Mouse (Mus musculus) adrenal gland, adult 8-10 months (tissue): ENCODE data around the gene Gm6040. TPM values are rescaled to one million over a fixed set of nuclear protein-coding genes. Genes with fewer than 3 reads are reported as not detected.

ENCODE experiments used
- DNase-seq: peaks from one replicate; pipeline ENCODE4 v3.0.0; 2022
- total RNA-seq, 4 experiments: library from RNA; stranded (reverse); gene quantifications; 2 replicates each; pipeline ENCODE4 v1.2.4; 2022

Gene Gm6040
- not detected for total RNA-seq

DNA sequence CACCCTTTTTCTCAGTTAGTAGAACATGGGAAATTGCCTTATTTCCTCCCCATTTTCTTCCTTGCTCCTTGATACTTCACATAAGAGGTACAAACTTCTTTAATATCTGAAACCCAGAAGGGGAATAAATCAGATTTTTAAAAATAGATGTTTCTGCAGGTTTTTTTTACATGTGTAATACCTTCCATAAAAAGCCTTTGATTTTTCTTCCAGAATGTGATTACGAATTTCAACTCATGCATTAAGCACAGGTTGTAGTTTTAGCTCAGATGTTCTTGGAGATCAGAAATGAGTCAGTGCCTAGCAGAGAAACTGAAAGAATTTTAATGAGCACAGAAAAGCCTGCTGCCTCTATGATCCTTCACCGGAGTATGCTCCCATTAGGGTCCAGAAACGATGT is at the start of gene Gm6040:
TSS of gene Gm6040 (minus strand) at position 101 of the 400 bp plus-strand sequence.
- DNase-seq = no peak

DNA sequence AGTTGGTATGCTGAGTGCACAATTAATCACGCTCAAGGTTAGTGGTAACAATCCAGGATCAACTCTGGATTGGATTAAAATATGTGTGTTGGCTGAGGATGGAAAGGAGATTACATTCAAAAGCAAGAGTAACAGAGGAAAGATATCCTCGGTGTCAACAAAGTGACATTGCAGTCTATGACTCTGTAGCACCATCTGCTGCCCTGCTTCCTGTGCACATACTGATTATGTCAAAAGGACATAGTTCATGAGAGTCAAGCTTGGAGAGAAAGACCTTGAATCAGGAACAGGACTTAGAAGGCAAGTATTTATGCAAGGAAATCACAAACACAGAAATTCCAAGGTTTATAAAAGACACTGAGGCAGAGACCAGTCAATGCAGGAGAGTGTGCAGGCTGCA is 42.7 kb upstream of the Gm6040 start:
- peak; percentile 23 for DNase-seq

GRCm38 (mm10) chr8:20944610-20945009 is 22.7 kb upstream of the Gm6040 start, which contains the start of gene AY761185:
AY761185 (minus strand) TSS chr8:20944710.
- no peak for DNase-seq

GRCm38 (mm10) chr8:20912288-20912687 is 9.6 kb downstream of the Gm6040 start:
- no peak for DNase-seq

- no peak for DNase-seq
Measured at GRCm38 (mm10) chr8:20908256-20908655, 13.6 kb downstream of the Gm6040 start.

- DNase-seq = no peak
Measured at GRCm38 (mm10) chr8:20907119-20907518, 14.8 kb downstream of the Gm6040 start.

DNA sequence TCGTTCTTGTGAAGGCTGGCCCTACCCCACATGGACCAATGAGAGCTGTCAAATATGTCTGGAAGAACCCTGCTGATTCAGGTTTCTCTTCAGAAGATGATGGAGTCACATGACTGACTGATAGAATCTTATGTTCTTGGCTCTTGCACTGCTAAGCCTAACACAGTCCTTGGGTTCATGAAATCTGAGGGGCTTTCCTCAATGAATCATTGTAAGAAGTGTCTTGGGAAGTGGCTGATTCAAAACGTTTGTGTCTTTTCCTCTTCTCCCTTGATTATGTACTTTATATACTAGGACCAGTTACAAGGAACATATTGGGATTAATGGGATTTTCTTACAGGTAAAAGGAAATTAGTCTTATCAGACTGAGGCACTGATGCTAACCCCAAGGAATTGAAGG is 19.3 kb downstream of the Gm6040 start, which contains the start of gene Gm15056:
TSS of gene Gm15056 (minus strand) at position 101 of the 400 bp plus-strand sequence.
- DNase-seq = no peak

DNA sequence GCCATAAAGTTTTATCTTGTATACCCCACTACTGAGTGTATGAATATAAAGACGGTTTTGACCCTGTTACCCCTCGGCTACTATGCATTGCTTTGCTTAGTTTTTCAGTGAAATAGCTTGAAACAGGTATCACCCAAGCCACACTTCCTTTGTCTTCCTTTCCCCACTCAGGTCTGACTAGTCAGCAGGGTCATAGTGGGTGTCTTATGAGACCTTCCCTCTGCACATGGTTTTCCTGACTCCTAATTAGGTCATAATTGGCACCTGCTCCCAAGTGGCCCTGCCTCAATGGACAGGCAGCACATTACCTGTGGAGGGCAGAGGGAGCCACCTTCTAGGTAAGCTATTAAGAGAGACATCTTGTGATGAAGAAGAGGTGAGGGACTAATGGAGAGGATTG is 29.5 kb downstream of the Gm6040 start, which contains the start of gene Defb33:
TSS of gene Defb33 (plus strand) at position 301 of the 400 bp plus-strand sequence.
- no peak for DNase-seq

- no peak for DNase-seq
Measured at GRCm38 (mm10) chr8:20874608-20875007, 47.3 kb downstream of the Gm6040 start.

Other genes starting within 250 kb of the Gm6040 start
- gene Defb33, start 29.4 kb downstream of the Gm6040 start, total RNA-seq = not detected
- gene Gm15056, start 19.4 kb downstream of the Gm6040 start, total RNA-seq = not detected
- not detected for gene AY761185, start 22.6 kb upstream of the Gm6040 start, total RNA-seq
- not detected for gene Defa21, start 103.5 kb upstream of the Gm6040 start, total RNA-seq
- not detected for gene Defa23, start 133.0 kb upstream of the Gm6040 start, total RNA-seq
- not detected for gene Defa35, start 143.0 kb upstream of the Gm6040 start, total RNA-seq
- gene Defa25, start 162.4 kb upstream of the Gm6040 start, total RNA-seq = not detected
- gene Gm14851, start 174.0 kb upstream of the Gm6040 start, total RNA-seq = not detected
- gene Defa30, start 212.6 kb upstream of the Gm6040 start, total RNA-seq = not detected
- not detected for gene Defa22, start 240.2 kb upstream of the Gm6040 start, total RNA-seq